18 mouse cellular contexts compared by ENCODE assay signal in genomic region chr14:25350282-25350964, GRCm38 (mm10).
A peak's percentile ranks its signal among the peaks of the same experiment; 100 is the strongest.
DNase-seq lines count a peak whose midpoint lies in the region; ATAC-seq lines count a peak whose summit lies in the region.
"Had no signal": no experiment of that assay in that cellular context is flagged by ENCODE, and none has a peak within 500 bp of the region (broad histone marks: within the 10 kb centered on the region; RNA-seq: fewer than 3 reads in every experiment).

No protein-coding gene starts in this region.

- 0 out of 2 replicates have a peak, but pooled peaks cover 3% of the 10 kb centered on the region for H3K4me1 ChIP-seq in hindbrain, embryonic 12.5 days

- H3K27ac ChIP-seq in hindbrain, embryonic 12.5 days, result no peak overlapping the region
- H3K27ac ChIP-seq: gastrocnemius, adult 2 months; heart, adult 2 months had no signal

- no peak overlapping the region for H3K4me3 ChIP-seq in hindbrain, embryonic 12.5 days
- H3K4me3 ChIP-seq: gastrocnemius, adult 2 months; heart, adult 2 months had no signal

- intact Hi-C loops in left cerebral cortex, postnatal 36 days (cut with DNase I), result no loop called here

- H3K27me3 ChIP-seq in hindbrain, embryonic 12.5 days, result no peaks in the 10 kb centered on the region

- H3K4me2 ChIP-seq in hindbrain, embryonic 12.5 days (replicated peaks), result no peak overlapping the region

- peak; percentile 32 to 66 for DNase-seq in frontal cortex, adult 2 months (ENCODE audit: extremely low spot score in 1 of 2, low spot score in 1 of 2)
- no peak for DNase-seq in frontal cortex, postnatal 14 days (ENCODE audit: low spot score in 2 of 2)
- peak; percentile 38 to 56 for DNase-seq in right cerebral cortex, adult 2 months (ENCODE audit: low spot score in 2 of 2)
- no peak for DNase-seq in right cerebral cortex, postnatal 4 days
- peak; percentile 30 to 41 for DNase-seq in left cerebral cortex, postnatal 36 days (ENCODE audit: low spot score in 2 of 2)
- DNase-seq in layer of hippocampus, adult 8-10 months (ENCODE audit: low spot score in 2 of 2), result no peak
- no peak for DNase-seq in embryo, embryonic 10.5 days (ENCODE audit: low spot score)
- DNase-seq: adrenal gland, postnatal 25 days; cerebellum, postnatal 36 days; gastrocnemius, adult 2 months; heart, adult 2 months; heart, postnatal 36 days; kidney, adult 18-20 months; kidney, postnatal 36 days; layer of hippocampus, postnatal 36 days; lung, postnatal 4 days; midbrain, embryonic 14.5 days had no signal

- no peaks in the 10 kb centered on the region for H3K36me3 ChIP-seq in hindbrain, embryonic 12.5 days

- no peak overlapping the region for H3K9ac ChIP-seq in hindbrain, embryonic 12.5 days

- no peak for ATAC-seq in hindbrain, embryonic 12.5 days (ENCODE audit: low FRiP score)

- H3K9me3 ChIP-seq in hindbrain, embryonic 12.5 days (replicated peaks), result no peaks in the 10 kb centered on the region

- 82% methylated on average over 9 of the region's 9 CpGs for WGBS in hindbrain, embryonic 12.5 days

Comparison
In these comparisons a context has a peak if more than half of its experiments do, and no peak if none do; other contexts are left out.
1. DNase-seq: peak in frontal cortex, adult 2 months (2 of 2), right cerebral cortex, adult 2 months (2 of 2) and left cerebral cortex, postnatal 36 days (2 of 2); none in frontal cortex, postnatal 14 days (0 of 2), right cerebral cortex, postnatal 4 days (single experiment), layer of hippocampus, adult 8-10 months (0 of 2) and embryo, embryonic 10.5 days (single experiment).